Mouse (Mus musculus) A20 (cell line): Measurements from ENCODE around the gene Ivl.

ENCODE experiments used
- DNase-seq: peaks from one replicate; pipeline ENCODE4 v3.0.0-alpha.2; 2011; ENCODE audit warnings: low read depth, low spot score

The Ivl gene

DNA sequence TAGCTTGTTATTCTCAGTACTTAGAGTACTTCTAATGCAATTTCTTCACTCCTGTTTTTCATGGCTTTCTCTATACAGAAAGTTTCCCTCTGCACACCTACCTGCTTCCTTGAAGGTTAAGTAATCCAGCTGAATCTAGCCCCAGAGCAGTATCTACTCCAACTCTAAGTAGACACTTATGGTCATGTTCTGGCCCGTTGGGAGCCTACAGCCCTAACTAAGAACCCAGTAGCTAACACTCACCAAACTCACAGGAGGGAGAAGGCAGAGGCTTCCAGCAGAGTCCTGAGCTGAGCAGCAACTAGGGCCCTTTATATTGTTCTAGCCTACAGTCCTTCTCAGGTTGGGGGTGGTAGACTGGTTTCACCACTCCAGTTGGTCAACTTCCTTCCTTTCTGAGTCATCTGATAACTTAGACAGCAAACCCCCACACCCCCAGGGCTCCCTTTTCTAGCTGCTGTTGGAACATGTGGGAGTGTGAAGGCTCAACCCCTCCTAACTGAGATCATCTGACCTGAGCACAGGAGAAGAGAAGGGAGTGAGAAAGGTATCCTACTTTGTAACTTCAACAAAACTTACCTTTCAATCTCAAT is at the start of gene Ivl:
Gene Ivl (minus strand): TSS at position 287 of the 593 bp plus-strand sequence.
- no peak for DNase-seq

GRCm38 (mm10) chr3:92621560-92621959 is 48.0 kb upstream of the Ivl start, which contains the start of gene Lce6a:
Gene Lce6a, minus strand, starts transcription at chr3:92621660.
- DNase-seq: no peak

DNA sequence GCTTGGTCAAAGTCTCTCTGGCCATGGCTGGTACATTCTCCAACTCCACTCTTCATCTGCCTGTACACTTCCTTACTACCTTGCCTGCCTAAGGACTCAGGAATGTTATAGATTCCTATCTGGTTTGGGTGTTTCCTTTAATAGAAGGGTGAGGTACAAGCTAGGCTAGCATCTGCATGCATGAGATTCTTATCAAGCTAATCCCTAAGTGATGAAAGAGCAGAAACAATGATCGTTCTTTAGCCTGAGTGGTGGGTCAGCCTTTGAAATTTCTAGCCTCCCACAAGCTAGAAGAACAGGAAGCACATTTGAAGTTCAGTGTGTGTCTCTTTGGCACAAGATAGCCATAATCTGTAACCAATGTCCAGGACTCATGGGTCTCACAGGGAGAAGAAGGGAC is 36.3 kb upstream of the Ivl start:
- no peak for DNase-seq

GRCm38 (mm10) chr3:92607392-92607791 is 33.9 kb upstream of the Ivl start, which contains the start of gene 2210017I01Rik:
Gene 2210017I01Rik, minus strand, starts transcription at chr3:92607492.
- no peak for DNase-seq

GRCm38 (mm10) chr3:92602169-92602568 is 28.6 kb upstream of the Ivl start:
- peak; percentile 15 for DNase-seq

DNA sequence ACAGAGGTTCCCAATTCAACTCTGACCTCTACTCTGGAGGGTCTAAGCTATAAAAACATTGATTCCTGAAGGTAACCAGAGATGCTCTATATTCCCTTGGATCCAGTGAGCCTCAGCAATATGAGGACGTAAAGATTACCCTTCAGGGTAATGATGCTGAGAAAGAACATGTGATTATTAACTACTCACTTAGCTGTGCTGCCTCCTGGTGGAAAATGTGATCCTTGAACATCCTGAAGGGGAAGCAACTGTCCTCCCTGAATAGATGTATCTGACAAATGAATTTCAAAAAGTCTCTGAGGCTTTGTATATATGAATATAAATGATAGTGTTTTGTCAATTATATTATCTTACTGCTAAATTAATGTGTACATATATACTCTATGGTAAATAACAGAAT is 26.9 kb upstream of the Ivl start:
- no peak for DNase-seq

- DNase-seq: no peak
Measured at GRCm38 (mm10) chr3:92599973-92600372, 26.4 kb upstream of the Ivl start.

- DNase-seq: no peak
Measured at GRCm38 (mm10) chr3:92598429-92598828, 24.9 kb upstream of the Ivl start.

DNA sequence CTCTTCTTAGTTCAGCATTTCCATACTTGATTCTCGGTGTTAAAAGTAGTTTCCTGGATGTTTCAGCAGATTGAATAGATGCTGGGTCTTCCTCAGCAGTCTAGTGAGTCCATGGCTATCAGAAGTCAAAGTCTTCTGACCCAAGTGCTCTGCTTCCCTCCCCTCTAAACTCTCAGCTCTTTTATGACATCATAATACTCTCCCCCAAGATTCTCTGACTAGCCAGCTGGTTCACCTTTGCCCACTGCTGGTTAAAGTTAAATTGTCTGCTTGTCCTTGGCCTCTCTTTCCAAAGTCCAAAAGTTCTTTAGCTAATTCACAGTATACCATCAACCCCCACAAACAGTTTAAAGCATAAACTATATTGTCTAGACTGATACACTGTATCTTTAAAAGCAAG is 15.3 kb upstream of the Ivl start, which contains the start of gene Smcp:
Gene Smcp (minus strand): TSS at position 140 of the 400 bp plus-strand sequence.
- DNase-seq: no peak

- no peak for DNase-seq
Measured at GRCm38 (mm10) chr3:92587190-92587589, 13.7 kb upstream of the Ivl start.

DNA sequence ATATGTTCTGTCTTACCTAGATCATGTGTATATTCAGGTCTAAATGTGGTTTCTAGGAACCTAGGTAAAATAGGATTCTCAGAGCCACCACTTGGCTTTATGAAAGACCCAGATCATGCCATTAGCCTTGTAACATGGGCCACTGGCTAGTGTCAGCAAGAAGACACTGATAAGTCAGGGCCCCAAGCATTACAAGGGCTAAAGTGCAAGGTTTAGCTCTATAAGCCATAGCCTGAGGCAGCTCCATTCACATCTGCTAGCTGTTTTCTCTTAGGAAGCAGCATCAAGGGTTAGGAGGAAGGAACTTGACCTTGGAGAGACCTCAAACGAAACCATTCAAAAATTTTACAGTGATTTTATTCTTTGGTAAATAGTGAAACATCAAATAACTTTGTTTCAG is 11.5 kb upstream of the Ivl start:
- no peak for DNase-seq

DNA sequence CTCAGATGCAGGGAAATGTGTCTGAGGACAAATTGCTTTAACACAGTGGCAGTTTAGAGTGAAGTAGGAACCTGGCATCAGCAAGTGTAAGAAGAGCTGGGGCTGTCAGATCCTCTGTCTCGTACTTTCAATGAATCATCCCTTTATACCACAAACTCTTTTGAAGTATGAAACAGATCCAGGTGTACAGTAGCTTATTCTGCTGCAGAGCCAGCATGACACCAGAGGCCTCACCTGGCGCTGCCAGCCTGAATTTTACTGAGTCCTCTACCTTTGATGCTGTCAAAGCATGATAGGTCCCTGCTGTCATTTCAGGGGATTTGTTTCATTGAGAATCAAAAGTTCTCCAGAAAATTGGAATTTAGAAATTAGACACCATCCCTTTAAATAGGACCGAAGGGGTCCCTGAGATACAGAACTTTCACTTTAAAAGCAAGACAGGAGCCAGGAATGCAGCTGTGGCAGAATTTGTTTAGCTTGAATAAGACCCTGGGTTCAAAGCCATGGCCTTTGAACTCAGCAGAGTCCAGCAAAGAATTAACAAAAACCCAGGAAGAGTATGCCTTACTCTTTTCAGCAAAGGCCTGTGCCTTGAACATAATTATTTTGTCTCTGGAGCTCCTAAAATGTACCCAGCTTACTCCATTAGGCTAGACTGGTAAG is 9.8 kb upstream of the Ivl start:
- DNase-seq: no peak

DNA sequence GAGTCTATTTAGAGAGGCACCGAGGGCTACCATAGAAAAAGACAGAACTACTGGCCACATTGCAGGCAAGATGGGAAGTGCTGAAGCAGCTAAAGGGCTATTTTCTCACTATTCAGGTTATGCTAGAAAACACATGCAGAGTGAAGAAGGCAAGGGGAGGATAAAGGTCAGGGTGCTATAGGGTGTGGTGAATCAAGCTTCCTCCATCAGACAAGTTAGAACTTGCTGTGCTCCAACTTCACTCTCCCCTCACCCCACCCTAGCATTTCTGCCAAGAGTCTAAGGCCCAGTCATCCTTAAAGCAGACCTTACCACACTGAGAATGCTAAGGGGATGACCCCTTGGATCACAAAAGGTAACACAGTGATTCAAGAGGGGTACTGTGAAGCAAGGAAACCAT is 6.0 kb upstream of the Ivl start:
- DNase-seq: no peak

GRCm38 (mm10) chr3:92578652-92579413 is 5.3 kb upstream of the Ivl start:
- no peak for DNase-seq

- DNase-seq: no peak
Measured at GRCm38 (mm10) chr3:92572514-92573155, 900 bp downstream of the Ivl start.

GRCm38 (mm10) chr3:92568752-92569151 is 4.8 kb downstream of the Ivl start:
- DNase-seq: no peak

DNA sequence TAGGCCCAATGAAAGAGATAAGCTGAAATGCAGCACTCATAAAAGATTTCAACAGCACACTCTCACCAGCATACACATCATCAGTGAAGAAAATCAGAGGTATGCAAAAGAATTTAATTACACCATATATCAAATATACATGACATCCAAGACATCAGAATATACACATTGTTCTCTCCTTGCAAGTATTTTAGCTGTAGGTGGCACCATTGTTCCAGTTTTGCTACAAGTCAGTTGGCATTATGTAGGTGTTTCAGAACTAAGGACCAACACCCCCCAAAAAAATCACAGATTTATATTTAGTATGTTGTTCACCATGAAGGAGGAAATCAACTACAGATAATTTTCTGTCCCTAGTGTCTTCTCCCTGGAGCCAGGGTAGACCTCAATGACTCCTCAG is 8.1 kb downstream of the Ivl start:
- no peak for DNase-seq

GRCm38 (mm10) chr3:92534411-92534810 is 39.1 kb downstream of the Ivl start, which contains the start of gene 2310046K23Rik:
Gene 2310046K23Rik, minus strand, starts transcription at chr3:92534511.
- DNase-seq: no peak
